Comparison of ENCODE assay signal across 19 mouse cellular contexts in the genomic region with DNA sequence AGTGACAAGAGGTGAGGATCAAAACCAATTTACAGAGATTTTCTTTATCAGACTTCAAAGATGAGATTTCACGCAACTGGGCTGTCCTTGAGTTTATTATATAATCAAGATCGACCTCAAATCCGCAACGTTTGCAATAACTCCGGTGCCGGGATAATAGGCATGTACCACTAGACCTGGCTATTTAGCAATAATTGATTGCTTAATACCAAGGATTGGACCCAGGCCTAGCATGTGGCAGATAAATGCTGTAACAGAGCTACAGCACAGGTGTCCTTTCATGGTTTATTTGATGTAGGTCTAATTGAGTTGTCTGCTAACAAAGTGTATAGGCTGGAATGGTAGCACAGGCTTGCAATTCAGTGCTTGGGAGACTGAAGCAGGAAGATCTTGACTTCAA. TPM values are rescaled to one million over a fixed set of nuclear protein-coding genes. Genes with fewer than 3 reads are reported as not detected.
"Had no signal": no experiment of that assay in that cellular context is flagged by ENCODE, and none has a peak within 500 bp of the region (broad histone marks: within the 10 kb centered on the region; RNA-seq: fewer than 3 reads in every experiment).

No protein-coding gene starts in this region.

- H3K9me3 ChIP-seq: limb, embryonic 15.5 days; liver, embryonic 15.5 days; midbrain, embryonic 10.5 days; neural tube, embryonic 15.5 days had no signal

- H3K9ac ChIP-seq: limb, embryonic 15.5 days; liver, embryonic 15.5 days; lung, embryonic 14.5 days; neural tube, embryonic 15.5 days had no signal

- H3K4me2 ChIP-seq: limb, embryonic 15.5 days; liver, embryonic 15.5 days; lung, embryonic 14.5 days; neural tube, embryonic 15.5 days had no signal

- DNase-seq: kidney, adult 18-20 months; kidney, postnatal 10 days; kidney, postnatal 4 days; lung, embryonic 14.5 days; lung, postnatal 14 days; midbrain, embryonic 14.5 days; thymus, postnatal 25 days had no signal

- ATAC-seq: inflammation-experienced regulatory T-cells, adult 6 months had no signal

- H3K27ac ChIP-seq: limb, embryonic 15.5 days; liver, embryonic 15.5 days; midbrain, embryonic 10.5 days; neural tube, embryonic 15.5 days had no signal

- H3K27me3 ChIP-seq: limb, embryonic 15.5 days; liver, embryonic 15.5 days; neural tube, embryonic 15.5 days had no signal

- H3K4me3 ChIP-seq: layer of hippocampus, adult 2 months; limb, embryonic 15.5 days; liver, embryonic 15.5 days; midbrain, embryonic 10.5 days; myocyte; neural tube, embryonic 15.5 days had no signal

- H3K4me1 ChIP-seq: neural tube, embryonic 15.5 days had no signal

- H3K36me3 ChIP-seq: limb, embryonic 15.5 days; liver, embryonic 15.5 days; midbrain, embryonic 10.5 days; neural tube, embryonic 15.5 days had no signal

RNA-seq across cellular contexts. Expression of a gene that starts 58.0 kb away (rescaled TPM):
- total RNA-seq: layer of hippocampus, adult 2 months; layer of hippocampus, postnatal 10 days; left cerebral cortex, postnatal 36 days; megakaryocyte, adult 5-6 weeks had no signal
- polyA plus RNA-seq: inflammation-experienced regulatory T-cells, adult 6 months; kidney, embryonic 14.5 days; limb, embryonic 15.5 days; liver, embryonic 15.5 days; lung, embryonic 14.5 days; midbrain, embryonic 10.5 days; midbrain, embryonic 14.5 days; myocyte; neural tube, embryonic 11.5 days; neural tube, embryonic 15.5 days had no signal
